Mouse (Mus musculus) liver, embryonic 18 days (tissue): Measurements from ENCODE around the gene Krtap11-1. TPM values are rescaled to one million over a fixed set of nuclear protein-coding genes. Genes with fewer than 3 reads are reported as not detected.

Experiments
- polyA plus RNA-seq: library from polyadenylated mRNA; depleted of rRNA; stranded (reverse); fragments of >200 nt; gene quantifications from 2 replicates; pipeline ENCODE4 v1.2.3, GENCODE M21; 2012; rRNA removed

Gene Krtap11-1
- polyA plus RNA-seq = 0.04 TPM in 1 of 2 replicates, not detected in the other

DNA sequence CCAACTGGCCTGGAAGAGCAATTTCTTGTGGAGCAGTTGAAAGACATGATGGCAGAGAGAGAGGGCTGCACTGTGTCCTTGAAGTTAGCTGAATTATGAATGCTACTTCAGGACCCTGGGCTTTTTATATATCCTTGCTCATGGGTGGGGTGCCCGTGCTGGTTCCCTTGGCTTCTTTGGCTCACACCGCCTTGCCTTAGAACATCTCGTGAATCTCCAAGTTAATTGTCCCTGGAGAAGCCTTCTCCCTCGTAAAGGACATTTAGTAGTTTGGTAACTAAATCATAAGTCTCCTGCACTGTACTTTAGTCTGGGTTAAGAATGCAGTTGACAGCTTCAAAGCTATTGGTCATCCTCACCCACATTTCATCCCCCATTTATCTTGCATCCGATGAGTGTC is at the start of gene Krtap11-1:
Gene Krtap11-1 (minus strand): TSS at position 101 of the 400 bp plus-strand sequence.

Other genes starting within 250 kb of the Krtap11-1 start
- gene Krtap21-1, start 167.3 kb downstream of the Krtap11-1 start, polyA plus RNA-seq = not detected in 2 replicates
- gene Krtap6-2, start 151.1 kb downstream of the Krtap11-1 start, polyA plus RNA-seq = not detected in 2 replicates
- not detected in 2 replicates for gene Krtap8-1, start 83.2 kb downstream of the Krtap11-1 start, polyA plus RNA-seq
- not detected in 2 replicates for gene Krtap7-1, start 62.9 kb downstream of the Krtap11-1 start, polyA plus RNA-seq